Mouse (Mus musculus) brain, embryonic 14.5 days (tissue): ENCODE measurements around the gene Fsd1l.

Experiments
- CTCF ChIP-seq: fragments of 200-500 bp; IDR thresholded peaks from 2 replicates; pipeline ENCODE4 v1.5.1; 2012; ENCODE audit warnings: inconsistent platforms, mild to moderate bottlenecking, moderate library complexity, borderline replicate concordance; ENCODE audit not compliant: insufficient read depth, insufficient read length; ENCODE audit errors: extremely low read depth
- POLR2A ChIP-seq: fragments of 200-500 bp; IDR thresholded peaks from 2 replicates; pipeline ENCODE4 v1.6.1; 2012; ENCODE audit warnings: mild to moderate bottlenecking, inconsistent platforms, borderline replicate concordance; ENCODE audit not compliant: poor library complexity, insufficient read depth, insufficient read length, severe bottlenecking; ENCODE audit errors: extremely low read depth

DNA sequence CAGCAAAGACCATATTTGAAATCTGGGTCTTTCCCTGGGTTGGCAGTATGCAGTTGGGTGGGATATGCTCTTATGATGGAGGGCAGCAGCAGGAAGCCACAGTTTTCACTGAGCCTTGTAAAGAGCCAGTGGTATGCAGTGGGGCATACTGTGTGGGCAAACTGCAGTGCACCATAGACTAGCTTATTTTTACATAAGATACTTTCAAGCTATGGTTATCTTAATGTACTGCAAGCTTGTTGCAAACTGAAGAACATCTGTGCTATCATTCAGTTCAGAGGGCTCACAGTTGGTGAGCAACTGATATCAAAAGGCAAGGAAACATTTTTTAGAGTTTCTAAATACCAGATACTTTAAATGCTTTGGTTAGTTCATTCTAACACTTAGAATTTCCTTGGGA is 29.4 kb downstream of the Fsd1l start:
- no peak for TF ChIP-seq CTCF
- no peak for TF ChIP-seq POLR2A
